Mouse (Mus musculus): ENCODE data around the gene Mrpl4. TPM values are rescaled to one million over a fixed set of nuclear protein-coding genes. Genes with fewer than 3 reads are reported as not detected.
"Not testable (repeated sequence)": the region's sequence is repeated elsewhere in the genome, so short reads cannot be mapped to it uniquely, and the experiment has no call there.

Mrpl4 gene
- total and polyA plus RNA-seq, 3 experiments, result 280 to 474 TPM; not detected in 1

DNA sequence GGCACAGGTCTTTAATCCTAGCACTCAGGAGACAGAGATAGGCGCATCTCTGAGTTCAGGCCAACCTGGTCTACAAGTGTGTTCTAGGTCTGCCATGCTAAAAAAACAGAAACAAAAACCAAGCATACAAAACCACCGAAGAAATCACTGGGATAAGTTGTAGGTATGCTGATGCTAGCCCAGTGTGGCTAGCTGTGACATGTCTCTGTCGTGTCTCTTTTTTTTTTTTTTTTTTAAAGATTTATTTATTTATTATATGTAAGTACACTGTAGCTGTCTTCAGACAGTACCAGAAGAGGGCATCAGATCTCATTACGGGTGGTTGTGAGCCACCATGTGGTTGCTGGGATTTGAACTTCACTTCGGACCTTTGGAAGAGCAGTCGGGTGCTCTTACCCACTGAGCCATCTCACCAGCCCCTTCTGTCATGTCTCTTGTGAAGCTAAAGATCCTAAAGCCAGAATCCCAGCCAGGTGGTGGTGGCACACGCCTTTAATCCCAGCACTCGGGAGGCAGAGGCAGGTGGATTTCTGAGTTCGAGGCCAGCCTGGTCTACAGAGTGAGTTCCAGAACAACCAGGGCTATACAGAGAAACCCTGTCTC lies 8.5 kb downstream of the Mrpl4 start:
- peak; percentile 76; the same call in 1 of the 2 replicates for TF ChIP-seq TBP (IDR thresholded peaks at IDR 0.05; ENCODE audit: low read depth, low read length)
- DNase-seq (ENCODE audit: low read depth, low spot score), result peak; percentile 72
- Histone ChIP-seq H3K36me3 (ENCODE audit: control insufficient read depth in 1 of 2, insufficient read depth in 2 of 2, low read length in 2 of 2) (peaks cover 0 to 22% of the 10 kb centered on the region in 2 experiments; a peak in 3 of 4 replicates), H3K4me1 (ENCODE audit: control insufficient read depth in 1 of 2, insufficient read depth in 2 of 2, low read length in 2 of 2) (peaks cover 10 to 36% of the 10 kb centered on the region in 2 experiments), H3K27ac (ENCODE audit: control insufficient read depth, low read depth, low read length) (peak overlapping the region; percentile 61)
- H3K27me3 ChIP-seq (ENCODE audit: control insufficient read depth in 1 of 2, insufficient read depth in 2 of 2, low read length in 2 of 2); H3K9me3 ChIP-seq (replicated peaks; ENCODE audit: insufficient read depth, low read length); H3K79me2 ChIP-seq (ENCODE audit: control insufficient read depth, insufficient read depth, low read length, poor library complexity); H3K9ac ChIP-seq (ENCODE audit: control insufficient read depth, low read depth, low read length, poor library complexity, severe bottlenecking); H3K4me3 ChIP-seq (ENCODE audit: control insufficient read depth in 1 of 2, insufficient read depth in 1 of 2, low read depth in 2 of 2, low read length in 2 of 2): not testable (repeated sequence)

DNA sequence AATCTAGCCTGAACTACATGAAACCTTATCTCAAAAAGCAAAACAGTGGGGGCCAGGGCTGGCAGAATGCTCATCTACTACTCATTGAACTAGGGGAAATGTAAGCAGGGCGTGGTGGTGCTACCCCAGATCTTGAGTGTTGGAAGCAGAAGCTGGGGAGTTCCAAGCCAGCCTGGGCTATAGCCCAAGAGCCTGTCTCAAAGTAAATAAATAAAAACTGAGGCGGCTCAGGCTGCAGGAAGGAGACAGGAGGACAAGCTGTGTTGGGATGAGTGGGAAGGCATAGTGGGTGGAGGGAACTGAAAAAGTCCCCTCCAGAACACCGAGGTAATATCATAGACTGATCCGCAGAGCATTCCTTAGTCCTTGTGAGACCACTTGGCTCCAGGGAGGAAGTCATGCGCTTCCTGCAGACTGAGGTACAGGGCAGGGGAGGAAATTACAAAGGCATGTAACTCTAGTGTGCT lies 9.3 kb downstream of the Mrpl4 start:
- Histone ChIP-seq H3K79me2 (ENCODE audit: control insufficient read depth, insufficient read depth, low read length, poor library complexity) (peaks cover 8% of the 10 kb centered on the region), H3K4me3 (ENCODE audit: control insufficient read depth in 1 of 2, insufficient read depth in 1 of 2, low read depth in 2 of 2, low read length in 2 of 2) (peak overlapping the region; percentile 1 to 32), H3K9me3 (replicated peaks; ENCODE audit: insufficient read depth, low read length) (no peaks in the 10 kb centered on the region), H3K27me3 (ENCODE audit: control insufficient read depth in 1 of 2, insufficient read depth in 2 of 2, low read length in 2 of 2) (no peaks in the 10 kb centered on the region), H3K27ac (ENCODE audit: control insufficient read depth, low read depth, low read length) (peak overlapping the region; percentile 61), H3K36me3 (ENCODE audit: control insufficient read depth in 1 of 2, insufficient read depth in 2 of 2, low read length in 2 of 2) (peaks cover 0 to 26% of the 10 kb centered on the region in 2 experiments; a peak in 3 of 4 replicates), H3K9ac (ENCODE audit: control insufficient read depth, low read depth, low read length, poor library complexity, severe bottlenecking) (peak overlapping the region; percentile 32), H3K4me1 (ENCODE audit: control insufficient read depth in 1 of 2, insufficient read depth in 2 of 2, low read length in 2 of 2) (peaks cover 15 to 43% of the 10 kb centered on the region in 2 experiments)
- peak; percentile 97 for DNase-seq (ENCODE audit: low read depth, low spot score)
- TF ChIP-seq ETS1 (IDR thresholded peaks at IDR 0.05; ENCODE audit: low read depth, low read length) (no peak), TAL1 (IDR thresholded peaks at IDR 0.05; ENCODE audit: low read length) (0 out of 2 replicates have a peak, but pooled peaks have one; percentile 33), ZNF384 (IDR thresholded peaks at IDR 0.05; ENCODE audit: low read depth, low read length) (no peak), TBP (IDR thresholded peaks at IDR 0.05; ENCODE audit: low read depth, low read length) (peak; percentile 40; the same call in 1 of the 2 replicates), UBTF (IDR thresholded peaks at IDR 0.05; ENCODE audit: borderline replicate concordance, insufficient read depth, low read depth, low read length) (0 out of 2 replicates have a peak, but pooled peaks have one; percentile 85), TCF12 (IDR thresholded peaks at IDR 0.05; ENCODE audit: low read depth, low read length) (no peak), GATA1 (IDR thresholded peaks at IDR 0.05; ENCODE audit: low read depth, low read length) (peak; percentile 84), NELFE (IDR thresholded peaks at IDR 0.05; ENCODE audit: low read depth, low read length) (no peak), USF2 (IDR thresholded peaks at IDR 0.05; ENCODE audit: borderline replicate concordance in 1 of 2, insufficient read depth in 1 of 2, low read depth in 1 of 2, low read length in 2 of 2) (no peak), NRF1 (IDR thresholded peaks at IDR 0.05; ENCODE audit: insufficient read depth, low read depth, low read length, poor library complexity, severe bottlenecking) (no peak), CHD2 (IDR thresholded peaks at IDR 0.05; ENCODE audit: low read length) (no peak), KAT2A (conservative IDR thresholded peaks at IDR 0.05; ENCODE audit: low read depth, low read length) (no peak), ZKSCAN1 (IDR thresholded peaks at IDR 0.05; ENCODE audit: low read depth, low read length) (no peak)
